Mouse (Mus musculus) hindbrain, embryonic 16.5 days (tissue): ENCODE data around the gene Dmrt1. TPM values are rescaled to one million over a fixed set of nuclear protein-coding genes. Genes with fewer than 3 reads are reported as not detected.

Experiments used
- ATAC-seq: fragments of 200-750 bp; cut with Nextera tagmentation; 2 replicates; pipeline ENCODE4 v1.8.0; 2017; ENCODE audit warnings: moderate TSS enrichment, moderate library complexity
- H3K27ac ChIP-seq: fragments of 300-500 bp; sonication (generic); 2 replicates; pipeline ENCODE4 v1.5.1; 2014; ENCODE audit warnings: low read depth, mild to moderate bottlenecking, control low read depth, low read length, moderate library complexity
- H3K27me3 ChIP-seq: fragments of 300-500 bp; sonication (generic); replicated peaks from 2 replicates; pipeline ENCODE4 v1.6.1; 2014; ENCODE audit warnings: low read length; ENCODE audit not compliant: control insufficient read depth, insufficient read depth
- H3K36me3 ChIP-seq: fragments of 300-500 bp; sonication (generic); 2 replicates; pipeline ENCODE4 v1.6.1; 2014; ENCODE audit warnings: mild to moderate bottlenecking, low read length, moderate library complexity, mixed read lengths; ENCODE audit not compliant: control insufficient read depth, insufficient read depth
- H3K4me1 ChIP-seq: fragments of 300-500 bp; sonication (generic); 2 replicates; pipeline ENCODE4 v1.6.1; 2014; ENCODE audit warnings: low read depth, low read length; ENCODE audit not compliant: control insufficient read depth, insufficient read depth
- H3K4me2 ChIP-seq: fragments of 300-500 bp; sonication (generic); 2 replicates; pipeline ENCODE4 v1.6.1; 2014; ENCODE audit warnings: mild to moderate bottlenecking, low read length, control low read depth, moderate library complexity
- H3K4me3 ChIP-seq: fragments of 300-500 bp; sonication (generic); 2 replicates; pipeline ENCODE4 v1.5.1; 2014; ENCODE audit warnings: mild to moderate bottlenecking, low read length, control low read depth, moderate library complexity
- H3K9ac ChIP-seq: fragments of 300-500 bp; sonication (generic); 2 replicates; pipeline ENCODE4 v1.6.1; 2014; ENCODE audit warnings: low read depth, mild to moderate bottlenecking, control low read depth, low read length, moderate library complexity
- H3K9me3 ChIP-seq: fragments of 300-500 bp; sonication (generic); 2 replicates; pipeline ENCODE4 v1.6.1; 2014; ENCODE audit warnings: mild to moderate bottlenecking, low read length, moderate library complexity; ENCODE audit not compliant: control insufficient read depth
- WGBS: fragments of 180-500 bp; shearing (Covaris S2); extraction: QIAGEN DNeasy Blood & Tissue Kit; methylation state at CpG from one replicate; pipeline ENCODE4 v1.1.7; 2014; 5-methylcytosine and 5-hydroxymethylcytosine counted together
- polyA plus RNA-seq: library from polyadenylated mRNA; unstranded; fragments of >200 nt; fragmentation: Nextera tagmentation; extraction: Ambion mirVana; gene quantifications from 2 replicates; pipeline ENCODE4 v1.2.1, GENCODE M21; 2015

The Dmrt1 gene
- polyA plus RNA-seq, 1 experiment from 2014 or later: not detected

GRCm38 (mm10) chr19:25547086-25547643 is 41.7 kb downstream of the Dmrt1 start:
- H3K4me1 ChIP-seq: no peaks in the 10 kb centered on the region
- WGBS: 80% methylated on average over 9 of the region's 9 CpGs
- ATAC-seq: no peak

DNA sequence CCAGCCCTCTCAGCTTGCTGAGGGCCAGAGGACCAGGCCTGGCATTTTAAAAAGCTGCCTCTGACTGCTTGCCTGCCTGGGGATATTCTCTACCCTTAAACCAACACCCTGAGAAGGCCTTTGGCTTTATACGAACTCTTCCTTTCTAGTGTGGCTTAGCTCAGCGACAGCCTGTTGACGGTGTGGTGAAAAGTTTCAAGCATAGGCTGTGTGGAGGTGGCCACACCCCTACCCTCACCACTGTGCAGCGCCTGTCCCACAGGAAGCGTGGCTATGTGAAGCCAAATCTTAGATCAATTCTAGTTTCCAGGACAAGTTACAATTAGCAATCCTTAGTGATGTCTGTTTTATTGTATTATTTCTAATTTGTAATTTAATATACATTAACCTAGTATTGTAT is 44.9 kb downstream of the Dmrt1 start:
- H3K36me3 ChIP-seq: no peaks in the 10 kb centered on the region
- WGBS: 72% methylated on average over 5 of the region's 5 CpGs
- no peak overlapping the region for H3K9ac ChIP-seq
- H3K4me1 ChIP-seq: no peaks in the 10 kb centered on the region
- no peak overlapping the region for H3K27ac ChIP-seq
- H3K27me3 ChIP-seq: no peaks in the 10 kb centered on the region; the same call in 1 of the 2 replicates
- ATAC-seq: no peak
- H3K4me3 ChIP-seq: no peak overlapping the region
- H3K4me2 ChIP-seq: no peak overlapping the region
- H3K9me3 ChIP-seq: no peaks in the 10 kb centered on the region

More at GRCm38 (mm10) chr19:25547086-25547643, 41.7 kb downstream of the Dmrt1 start:
- Histone ChIP-seq H3K4me3 (no peak overlapping the region), H3K27ac (no peak overlapping the region), H3K27me3 (no peaks in the 10 kb centered on the region; the same call in 1 of the 2 replicates), H3K9ac (no peak overlapping the region), H3K36me3 (no peaks in the 10 kb centered on the region), H3K4me2 (no peak overlapping the region), H3K9me3 (no peaks in the 10 kb centered on the region)

DNA sequence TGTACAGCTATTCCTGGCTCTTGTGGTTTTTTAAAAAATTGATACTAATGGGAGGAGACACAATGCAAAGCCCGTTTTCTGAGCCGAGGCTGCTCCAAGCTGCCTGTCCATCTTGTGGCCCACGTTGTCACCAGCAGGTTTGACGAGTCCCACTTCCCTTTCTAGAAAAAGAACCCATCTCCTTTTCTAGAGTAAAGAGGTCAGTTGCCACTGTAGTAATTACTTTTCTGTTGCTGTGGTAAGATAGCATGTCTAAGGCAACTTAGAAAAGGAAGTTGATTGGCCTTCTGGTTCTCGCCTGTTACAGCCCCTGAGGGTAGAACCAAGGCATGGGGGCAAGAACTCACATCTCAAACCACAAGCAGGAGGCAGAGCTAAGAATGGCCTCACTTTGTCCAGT is 45.6 kb downstream of the Dmrt1 start:
- no peak for ATAC-seq
- Histone ChIP-seq H3K9me3 (no peaks in the 10 kb centered on the region), H3K36me3 (no peaks in the 10 kb centered on the region), H3K4me2 (no peak overlapping the region), H3K27me3 (no peaks in the 10 kb centered on the region), H3K9ac (no peak overlapping the region), H3K27ac (no peak overlapping the region), H3K4me3 (no peak overlapping the region), H3K4me1 (no peaks in the 10 kb centered on the region)
- 76% methylated on average over 5 of the region's 5 CpGs for WGBS

DNA sequence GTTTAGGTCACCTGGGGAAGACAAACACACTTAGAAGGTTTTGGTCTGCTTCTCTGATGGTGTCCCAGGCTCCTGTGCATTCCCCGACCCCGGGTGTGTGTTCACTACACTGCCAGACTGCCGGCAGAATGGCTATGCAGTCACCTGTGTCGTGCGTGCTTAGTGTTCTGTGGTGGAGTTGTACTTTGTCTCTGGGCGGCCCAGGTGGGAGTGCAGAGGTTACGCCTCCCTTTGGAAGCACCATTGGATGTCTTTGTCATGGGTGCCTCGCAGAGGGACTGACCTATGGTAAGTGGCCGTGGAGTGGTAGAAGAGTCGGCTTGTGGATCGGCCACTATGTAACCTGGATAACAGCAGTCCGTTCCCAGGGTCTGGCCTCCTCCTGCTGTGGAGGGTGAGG is 59.0 kb downstream of the Dmrt1 start:
- WGBS: 79% methylated on average over 12 of the region's 12 CpGs
- peaks cover 4% of the 10 kb centered on the region for H3K9me3 ChIP-seq

GRCm38 (mm10) chr19:25569778-25570177 is 64.4 kb downstream of the Dmrt1 start:
- Histone ChIP-seq H3K4me2 (no peak overlapping the region), H3K9me3 (no peaks in the 10 kb centered on the region), H3K36me3 (no peaks in the 10 kb centered on the region), H3K27me3 (no peaks in the 10 kb centered on the region; the same call in 1 of the 2 replicates), H3K9ac (no peak overlapping the region), H3K4me3 (no peak overlapping the region), H3K27ac (no peak overlapping the region), H3K4me1 (no peaks in the 10 kb centered on the region)
- no peak for ATAC-seq
- WGBS: 88% methylated on average over 7 of the region's 7 CpGs

More for the DNA sequence above, 59.0 kb downstream of the Dmrt1 start:
- no peaks in the 10 kb centered on the region for H3K27me3 ChIP-seq
- ATAC-seq: no peak
- H3K27ac ChIP-seq: no peak overlapping the region
- no peak overlapping the region for H3K4me2 ChIP-seq
- H3K4me1 ChIP-seq: no peaks in the 10 kb centered on the region
- no peaks in the 10 kb centered on the region for H3K36me3 ChIP-seq
- H3K4me3 ChIP-seq: no peak overlapping the region
- H3K9ac ChIP-seq: no peak overlapping the region

DNA sequence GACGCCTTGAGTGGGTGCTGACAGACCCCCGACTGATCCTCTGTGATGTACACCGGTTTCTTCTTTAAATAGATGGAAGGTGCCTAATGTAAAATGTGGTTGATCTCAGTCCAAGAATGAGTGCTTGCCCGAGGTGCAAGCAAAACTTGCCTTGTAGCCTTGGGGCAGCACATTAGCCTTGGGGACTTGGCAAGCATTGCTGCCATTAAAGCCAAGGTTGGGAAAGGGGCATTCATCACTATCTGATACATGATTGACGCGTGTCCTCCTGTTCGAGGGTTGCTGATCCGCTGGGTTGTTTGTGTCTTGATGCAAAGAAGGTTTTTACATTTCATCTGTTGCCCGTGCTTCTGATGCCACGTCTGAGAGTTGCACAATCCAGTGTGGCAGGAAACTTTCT is 69.0 kb downstream of the Dmrt1 start:
- no peaks in the 10 kb centered on the region for H3K9me3 ChIP-seq
- no peak overlapping the region for H3K9ac ChIP-seq
- peaks cover 2% of the 10 kb centered on the region; the same call in 1 of the 2 replicates for H3K27me3 ChIP-seq
- H3K4me3 ChIP-seq: no peak overlapping the region
- H3K4me2 ChIP-seq: no peak overlapping the region
- ATAC-seq: no peak
- H3K4me1 ChIP-seq: peaks cover 3% of the 10 kb centered on the region; the same call in 1 of the 2 replicates
- H3K36me3 ChIP-seq: no peaks in the 10 kb centered on the region
- 43% methylated on average over 10 of the region's 10 CpGs for WGBS
- no peak overlapping the region for H3K27ac ChIP-seq

GRCm38 (mm10) chr19:25574981-25575814 is 69.8 kb downstream of the Dmrt1 start:
- Histone ChIP-seq H3K27me3 (peaks cover 2% of the 10 kb centered on the region; the same call in 1 of the 2 replicates), H3K27ac (no peak overlapping the region), H3K9me3 (no peaks in the 10 kb centered on the region), H3K36me3 (no peaks in the 10 kb centered on the region), H3K9ac (no peak overlapping the region), H3K4me3 (no peak overlapping the region), H3K4me2 (peak overlapping the region; percentile 28), H3K4me1 (peaks cover 3% of the 10 kb centered on the region; the same call in 1 of the 2 replicates)
- 12% methylated on average over 17 of the region's 17 CpGs for WGBS
- ATAC-seq: no peak

DNA sequence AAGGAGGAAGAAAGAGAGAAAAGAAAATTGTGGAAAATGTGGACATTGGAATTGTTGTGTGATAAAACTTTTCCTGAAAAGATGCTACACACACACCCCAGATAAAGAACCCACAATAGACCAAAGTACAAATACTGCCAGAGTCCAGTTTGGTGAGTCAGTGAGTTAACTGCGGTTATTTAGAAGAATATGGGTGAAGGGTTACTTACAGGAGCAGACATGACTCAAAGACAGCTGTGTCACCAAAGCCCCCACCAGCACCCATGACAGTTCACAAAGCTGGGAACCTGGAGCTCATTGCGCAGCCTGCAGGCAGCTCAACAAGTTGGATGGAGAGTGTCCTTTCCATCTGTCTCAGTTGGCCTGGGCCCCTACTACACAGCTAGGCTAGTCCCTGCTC is 72.9 kb downstream of the Dmrt1 start:
- H3K27me3 ChIP-seq: peaks cover 2% of the 10 kb centered on the region; the same call in 1 of the 2 replicates
- H3K4me3 ChIP-seq: no peak overlapping the region
- ATAC-seq: no peak
- no peak overlapping the region for H3K27ac ChIP-seq
- H3K4me1 ChIP-seq: peaks cover 3% of the 10 kb centered on the region; the same call in 1 of the 2 replicates
- H3K9me3 ChIP-seq: no peaks in the 10 kb centered on the region
- no peaks in the 10 kb centered on the region for H3K36me3 ChIP-seq
- 100% methylated on average over 2 of the region's 2 CpGs for WGBS
- H3K9ac ChIP-seq: no peak overlapping the region
- H3K4me2 ChIP-seq: no peak overlapping the region

DNA sequence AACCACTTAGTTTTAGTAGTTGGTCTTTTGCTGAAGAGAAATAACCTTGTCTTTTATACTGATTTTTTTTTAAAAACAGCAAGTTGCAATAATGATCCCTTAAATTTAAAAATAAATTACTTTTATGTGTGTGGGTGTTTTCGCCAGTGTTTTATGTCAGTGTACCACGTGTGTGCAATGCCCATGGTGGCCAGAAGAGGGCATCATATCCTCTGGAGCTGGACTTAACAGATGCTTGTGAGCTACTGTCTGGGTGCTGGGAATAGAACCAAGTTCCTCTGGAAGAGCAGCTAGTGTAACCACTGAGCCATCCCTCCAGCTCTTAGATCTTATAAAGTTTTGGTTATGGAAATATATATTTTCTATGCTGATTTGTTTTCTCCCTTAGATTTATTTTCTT is 74.0 kb downstream of the Dmrt1 start:
- no peak overlapping the region for H3K27ac ChIP-seq
- H3K9ac ChIP-seq: no peak overlapping the region
- 92% methylated on average over 2 of the region's 2 CpGs for WGBS
- H3K4me3 ChIP-seq: no peak overlapping the region
- no peak overlapping the region for H3K4me2 ChIP-seq
- peaks cover 2% of the 10 kb centered on the region; the same call in 1 of the 2 replicates for H3K27me3 ChIP-seq
- peaks cover 3% of the 10 kb centered on the region; the same call in 1 of the 2 replicates for H3K4me1 ChIP-seq
- no peak for ATAC-seq
- no peaks in the 10 kb centered on the region for H3K36me3 ChIP-seq
- no peaks in the 10 kb centered on the region for H3K9me3 ChIP-seq
